Mouse (Mus musculus): ENCODE measurements around the gene Zfp831.

The Zfp831 gene

GRCm38 (mm10) chr2:174747182-174747581 lies 103.8 kb downstream of the Zfp831 start:
- DNase-seq: no peak

GRCm38 (mm10) chr2:174748381-174748780 lies 105.0 kb downstream of the Zfp831 start:
- no peak for DNase-seq

- no peak for DNase-seq
Observed at GRCm38 (mm10) chr2:174753197-174753596, 109.9 kb downstream of the Zfp831 start.

- DNase-seq: no peak
Observed at GRCm38 (mm10) chr2:174754231-174754630, 110.9 kb downstream of the Zfp831 start.

GRCm38 (mm10) chr2:174759189-174759588 lies 115.9 kb downstream of the Zfp831 start:
- no peak for DNase-seq

All from spleen, adult 18-20 months (tissue).